Mouse (Mus musculus) olfactory bulb, adult 2 months (tissue): Measurements from ENCODE around the gene Mtmr12.

Experiments used
- CTCF ChIP-seq: fragments of 200-500 bp; IDR thresholded peaks from 2 replicates; pipeline ENCODE4 v1.5.1; 2012; ENCODE audit warnings: low read depth, mild to moderate bottlenecking, low read length, moderate library complexity; ENCODE audit not compliant: insufficient read depth
- POLR2A ChIP-seq: fragments of 200-500 bp; IDR thresholded peaks from 2 replicates; pipeline ENCODE4 v1.6.1; 2012; ENCODE audit warnings: mild to moderate bottlenecking, low read depth, low read length, moderate library complexity; ENCODE audit not compliant: insufficient read depth

GRCm38 (mm10) chr15:12178126-12178525 is 26.7 kb upstream of the Mtmr12 start:
- TF ChIP-seq CTCF (no peak), POLR2A (no peak)
